Mouse (Mus musculus): ENCODE results near the gene Gm29797.

Gm29797 gene

GRCm38 (mm10) chr2:181696801-181697420, 40.1 kb downstream of the Gm29797 start:
- DNase-seq (ENCODE audit: low spot score): no peak

DNA sequence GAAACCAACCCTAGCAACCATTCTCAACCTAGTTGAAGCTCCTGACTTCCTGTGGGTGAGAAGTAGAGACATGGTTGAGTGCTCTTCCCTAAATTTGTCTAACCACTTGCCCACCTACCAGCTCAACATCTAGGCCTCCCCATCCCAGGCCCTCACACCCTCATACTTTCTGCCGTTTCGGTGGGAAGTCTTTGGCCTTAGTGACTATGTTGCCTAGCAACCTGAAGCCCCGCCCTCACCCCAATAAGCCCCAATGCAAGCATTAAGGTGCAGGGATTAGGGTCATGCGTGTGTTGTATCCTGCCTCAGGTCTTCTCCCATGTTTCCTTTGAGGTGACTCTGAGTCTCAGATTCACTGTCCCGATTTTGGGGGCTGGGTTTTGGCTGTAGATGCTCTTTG, 41.4 kb downstream of the Gm29797 start, which contains the start of gene Lkaaear1:
Lkaaear1 (minus strand) TSS at position 202 of the 400 bp plus-strand sequence.
- no peak for DNase-seq (ENCODE audit: low spot score)

GRCm38 (mm10) chr2:181706668-181707067, 49.8 kb downstream of the Gm29797 start:
- no peak for DNase-seq (ENCODE audit: low spot score)
